Mouse (Mus musculus): ENCODE results near the gene Ctns. TPM values are rescaled to one million over a fixed set of nuclear protein-coding genes. Genes with fewer than 3 reads are reported as not detected.

Ctns gene
- total RNA-seq, 1 experiment from 2014 or later = 6.6 TPM

GRCm38 (mm10) chr11:73201021-73201420 lies 2.2 kb upstream of the Ctns start:
- no peak for ATAC-seq (replicated peaks in 1 of 2; ENCODE audit: insufficient read depth in 1 of 2, low FRiP score in 2 of 2, low TSS enrichment in 1 of 2, low read depth in 1 of 2, poor library complexity in 2 of 2, severe bottlenecking in 2 of 2)

GRCm38 (mm10) chr11:73199879-73200278 lies 1.0 kb upstream of the Ctns start:
- ATAC-seq (replicated peaks in 1 of 2; ENCODE audit: insufficient read depth in 1 of 2, low FRiP score in 2 of 2, low TSS enrichment in 1 of 2, low read depth in 1 of 2, poor library complexity in 2 of 2, severe bottlenecking in 2 of 2) = peak in 1 of 2 experiments; percentile 19; a peak in 1 of 4 replicates

GRCm38 (mm10) chr11:73199230-73199712 lies 429 bp upstream of the Ctns start, which contains the start of gene Shpk:
Gene Shpk (plus strand): TSS chr11:73199460.
- peak; percentile 97 for ATAC-seq (replicated peaks in 1 of 2; ENCODE audit: insufficient read depth in 1 of 2, low FRiP score in 2 of 2, low TSS enrichment in 1 of 2, low read depth in 1 of 2, poor library complexity in 2 of 2, severe bottlenecking in 2 of 2)

DNA sequence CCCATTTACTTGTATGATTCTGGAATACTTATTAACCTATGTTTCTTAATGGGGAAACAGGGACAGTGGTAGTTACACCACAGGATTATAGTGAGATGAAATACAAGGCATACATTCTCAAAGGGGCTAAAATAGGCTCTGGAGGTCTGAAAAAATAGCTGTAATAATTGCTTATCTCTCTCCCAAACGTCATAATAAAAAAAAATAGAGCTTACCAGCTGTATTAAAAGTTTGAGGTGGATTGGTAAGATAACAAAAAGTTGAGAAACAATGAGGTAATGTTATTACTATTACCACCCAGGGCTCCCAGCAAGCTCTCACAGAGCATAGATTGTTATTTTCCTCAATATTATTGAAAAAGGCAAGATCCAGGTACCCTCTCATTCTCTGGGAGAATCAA lies 652 bp downstream of the Ctns start:
- ATAC-seq (replicated peaks in 1 of 2; ENCODE audit: insufficient read depth in 1 of 2, low FRiP score in 2 of 2, low TSS enrichment in 1 of 2, low read depth in 1 of 2, poor library complexity in 2 of 2, severe bottlenecking in 2 of 2) = no peak

- no peak for ATAC-seq (replicated peaks in 1 of 2; ENCODE audit: insufficient read depth in 1 of 2, low FRiP score in 2 of 2, low TSS enrichment in 1 of 2, low read depth in 1 of 2, poor library complexity in 2 of 2, severe bottlenecking in 2 of 2)
These were observed 4.4 kb downstream of the Ctns start for GRCm38 (mm10) chr11:73194444-73194843.

DNA sequence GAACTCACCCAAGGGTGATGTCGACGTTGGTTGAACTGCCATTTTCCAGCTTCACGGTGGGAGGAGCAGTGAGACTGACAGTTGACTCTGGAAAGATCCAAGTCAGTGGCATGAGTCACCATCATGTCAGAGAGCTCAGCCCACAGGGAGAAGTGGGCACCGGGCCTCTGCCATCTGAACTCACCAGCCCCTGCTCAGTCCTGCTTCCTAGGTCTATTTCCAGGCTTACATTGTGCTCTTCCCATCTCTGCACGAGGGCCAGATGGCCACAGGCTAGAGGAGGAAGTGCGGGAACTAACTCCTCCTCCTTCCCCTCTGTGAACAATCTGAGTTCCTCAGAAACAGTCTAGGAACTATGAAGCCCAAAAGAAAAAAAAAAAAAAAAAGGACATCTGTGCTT lies 5.8 kb downstream of the Ctns start:
- peak in 1 of 2 experiments; percentile 37; a peak in 1 of 4 replicates for ATAC-seq (replicated peaks in 1 of 2; ENCODE audit: insufficient read depth in 1 of 2, low FRiP score in 2 of 2, low TSS enrichment in 1 of 2, low read depth in 1 of 2, poor library complexity in 2 of 2, severe bottlenecking in 2 of 2)

DNA sequence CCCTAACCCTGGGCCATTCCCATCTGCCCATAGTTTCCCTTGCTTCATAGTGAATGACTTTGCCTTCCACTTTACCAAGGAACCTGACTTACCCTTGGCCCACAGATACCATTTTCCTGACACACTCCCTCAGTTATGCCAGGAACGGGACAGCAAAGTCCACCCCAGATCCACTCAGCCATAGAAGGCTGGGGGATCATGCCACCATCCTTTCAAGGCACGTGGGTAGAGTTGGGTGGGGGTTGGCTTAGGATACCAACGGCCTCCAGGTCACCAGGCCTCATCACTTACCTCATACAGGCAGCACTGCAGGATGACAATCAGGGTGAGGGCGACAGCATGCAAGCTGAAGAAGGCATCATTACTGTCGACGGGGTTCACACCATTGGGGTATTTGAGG lies 11.6 kb downstream of the Ctns start:
- ATAC-seq (replicated peaks in 1 of 2; ENCODE audit: insufficient read depth in 1 of 2, low FRiP score in 2 of 2, low TSS enrichment in 1 of 2, low read depth in 1 of 2, poor library complexity in 2 of 2, severe bottlenecking in 2 of 2) = no peak

GRCm38 (mm10) chr11:73185872-73186615 lies 12.8 kb downstream of the Ctns start:
- peak in 1 of 2 experiments; percentile 11; a peak in 1 of 4 replicates for ATAC-seq (replicated peaks in 1 of 2; ENCODE audit: insufficient read depth in 1 of 2, low FRiP score in 2 of 2, low TSS enrichment in 1 of 2, low read depth in 1 of 2, poor library complexity in 2 of 2, severe bottlenecking in 2 of 2)

GRCm38 (mm10) chr11:73177895-73178294 lies 20.9 kb downstream of the Ctns start:
- no peak for ATAC-seq (replicated peaks in 1 of 2; ENCODE audit: insufficient read depth in 1 of 2, low FRiP score in 2 of 2, low TSS enrichment in 1 of 2, low read depth in 1 of 2, poor library complexity in 2 of 2, severe bottlenecking in 2 of 2)

GRCm38 (mm10) chr11:73177509-73177875 lies 21.4 kb downstream of the Ctns start:
- ATAC-seq (replicated peaks in 1 of 2; ENCODE audit: insufficient read depth in 1 of 2, low FRiP score in 2 of 2, low TSS enrichment in 1 of 2, low read depth in 1 of 2, poor library complexity in 2 of 2, severe bottlenecking in 2 of 2) = peak; percentile 56 to 58

GRCm38 (mm10) chr11:73176608-73177508 lies 22.0 kb downstream of the Ctns start, which contains the start of the genes Emc6 and Tax1bp3:
Gene Emc6 (minus strand): TSS chr11:73177037.
Gene Tax1bp3 (plus strand): TSS chr11:73177083.
- ATAC-seq (replicated peaks in 1 of 2; ENCODE audit: insufficient read depth in 1 of 2, low FRiP score in 2 of 2, low TSS enrichment in 1 of 2, low read depth in 1 of 2, poor library complexity in 2 of 2, severe bottlenecking in 2 of 2) = peak; percentile 94 to 96

- ATAC-seq (replicated peaks in 1 of 2; ENCODE audit: insufficient read depth in 1 of 2, low FRiP score in 2 of 2, low TSS enrichment in 1 of 2, low read depth in 1 of 2, poor library complexity in 2 of 2, severe bottlenecking in 2 of 2) = no peak
These were observed 22.7 kb downstream of the Ctns start for GRCm38 (mm10) chr11:73176186-73176585.

DNA sequence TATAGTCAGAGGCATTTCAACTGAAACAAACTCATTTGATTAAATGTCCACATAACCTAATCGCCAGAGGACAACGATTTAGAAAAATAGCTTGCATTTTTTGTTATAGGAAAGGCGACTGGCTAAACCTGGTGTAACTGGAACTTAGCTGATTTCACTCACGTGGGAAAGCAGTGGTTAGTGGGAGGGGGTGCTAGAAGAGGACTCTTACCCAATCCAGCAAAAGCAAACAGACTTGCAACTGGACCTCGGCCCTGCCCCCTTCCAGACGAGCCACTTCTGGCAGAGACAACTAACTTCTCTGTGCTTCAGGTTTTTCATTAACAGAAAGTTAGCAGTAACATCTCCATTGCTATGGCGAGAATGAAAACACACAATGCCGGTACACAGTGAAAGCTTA lies 23.2 kb downstream of the Ctns start:
- ATAC-seq (replicated peaks in 1 of 2; ENCODE audit: insufficient read depth in 1 of 2, low FRiP score in 2 of 2, low TSS enrichment in 1 of 2, low read depth in 1 of 2, poor library complexity in 2 of 2, severe bottlenecking in 2 of 2) = no peak

- ATAC-seq (replicated peaks in 1 of 2; ENCODE audit: insufficient read depth in 1 of 2, low FRiP score in 2 of 2, low TSS enrichment in 1 of 2, low read depth in 1 of 2, poor library complexity in 2 of 2, severe bottlenecking in 2 of 2) = no peak
These were observed 26.7 kb downstream of the Ctns start for GRCm38 (mm10) chr11:73172186-73172585.

DNA sequence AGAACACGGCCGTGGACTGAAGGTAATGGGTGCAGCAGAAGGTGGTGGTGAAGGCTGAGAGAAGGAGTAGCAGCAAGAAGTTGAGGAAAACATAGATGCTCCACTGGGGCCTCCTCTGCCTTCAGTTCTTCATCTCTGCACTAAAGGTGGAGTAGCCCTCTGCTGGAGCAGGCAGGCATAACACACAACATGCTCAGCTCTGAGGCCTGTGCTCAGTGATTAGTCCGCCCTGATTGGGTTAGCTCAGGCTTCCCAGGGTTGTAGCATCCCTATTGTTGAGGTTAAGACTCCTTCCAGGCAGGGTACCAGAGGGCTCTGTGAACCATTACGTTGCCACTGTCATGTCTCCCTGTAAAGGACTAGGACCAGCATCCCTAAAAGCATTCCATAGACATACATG lies 29.6 kb downstream of the Ctns start:
- peak; percentile 70 to 76; a peak in 3 of 4 replicates for ATAC-seq (replicated peaks in 1 of 2; ENCODE audit: insufficient read depth in 1 of 2, low FRiP score in 2 of 2, low TSS enrichment in 1 of 2, low read depth in 1 of 2, poor library complexity in 2 of 2, severe bottlenecking in 2 of 2)

- no peak for ATAC-seq (replicated peaks in 1 of 2; ENCODE audit: insufficient read depth in 1 of 2, low FRiP score in 2 of 2, low TSS enrichment in 1 of 2, low read depth in 1 of 2, poor library complexity in 2 of 2, severe bottlenecking in 2 of 2)
These were observed 30.3 kb downstream of the Ctns start for GRCm38 (mm10) chr11:73168576-73168975.

DNA sequence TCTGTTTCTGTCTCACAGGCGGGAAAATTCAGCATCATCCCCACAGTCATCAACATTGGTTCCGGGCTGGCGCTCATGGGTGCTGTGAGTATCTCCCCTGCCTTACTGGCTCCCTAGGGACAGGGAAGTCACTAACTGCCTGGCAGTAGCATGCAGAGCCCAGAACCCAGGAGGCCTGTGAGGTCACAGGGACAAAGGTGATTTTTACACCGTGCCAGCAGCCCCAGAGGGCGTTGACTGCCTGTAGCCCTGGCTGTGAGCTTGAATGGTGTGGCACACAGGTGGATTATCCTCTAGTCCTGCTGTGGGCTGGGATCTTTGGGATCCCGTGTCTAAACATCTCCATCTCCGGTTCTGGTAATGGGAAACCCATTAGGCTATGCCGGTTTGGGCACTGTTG lies 30.8 kb downstream of the Ctns start:
- ATAC-seq (replicated peaks in 1 of 2; ENCODE audit: insufficient read depth in 1 of 2, low FRiP score in 2 of 2, low TSS enrichment in 1 of 2, low read depth in 1 of 2, poor library complexity in 2 of 2, severe bottlenecking in 2 of 2) = no peak

GRCm38 (mm10) chr11:73162284-73162683 lies 36.6 kb downstream of the Ctns start:
- ATAC-seq (replicated peaks in 1 of 2; ENCODE audit: insufficient read depth in 1 of 2, low FRiP score in 2 of 2, low TSS enrichment in 1 of 2, low read depth in 1 of 2, poor library complexity in 2 of 2, severe bottlenecking in 2 of 2) = no peak
